Mouse (Mus musculus): Measurements from ENCODE around the gene Vamp2.

- TF ChIP-seq CTCF (IDR thresholded peaks at IDR 0.05) (no peak), EP300 (IDR thresholded peaks at IDR 0.05) (no peak; the same call in 1 of the 2 replicates)
Measured at GRCm38 (mm10) chr11:69059357-69059974, 28.8 kb upstream of the Vamp2 start, which contains the start of gene Borcs6.
